Mouse (Mus musculus): ENCODE measurements around the gene Cebpa. TPM values are rescaled to one million over a fixed set of nuclear protein-coding genes. Genes with fewer than 3 reads are reported as not detected.

The Cebpa gene
- polyA plus RNA-seq, 1 experiment from 2014 or later = 0.59 TPM

DNA sequence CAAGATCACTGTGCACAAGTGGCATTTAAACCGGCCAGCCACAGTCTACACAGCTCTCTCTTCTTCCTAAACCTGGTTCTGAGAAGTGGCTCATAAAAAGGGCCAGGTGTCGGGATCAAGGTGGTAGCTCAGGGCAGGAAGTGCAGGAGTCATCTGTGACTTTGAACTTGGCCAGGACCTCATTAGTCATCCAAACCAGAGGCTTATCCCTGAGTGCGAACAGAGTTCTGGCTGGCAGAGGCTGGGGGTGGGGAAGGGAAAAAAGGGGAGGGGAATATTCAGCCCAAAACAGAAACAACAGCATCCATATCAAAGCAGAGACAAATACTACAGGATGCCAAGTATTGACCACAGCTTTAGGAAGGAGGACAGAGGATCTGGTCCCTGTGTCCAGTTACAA is 11.5 kb upstream of the Cebpa start:
- H3K9me3 ChIP-seq = no peaks in the 10 kb centered on the region
- H3K9ac ChIP-seq = no peak overlapping the region
- H3K27me3 ChIP-seq (replicated peaks) = no peaks in the 10 kb centered on the region
- no peak overlapping the region for H3K27ac ChIP-seq
- no peaks in the 10 kb centered on the region for H3K4me1 ChIP-seq
- no peak for ATAC-seq (replicated peaks)
- no peaks in the 10 kb centered on the region for H3K36me3 ChIP-seq (replicated peaks)
- 48% methylated on average over 3 of the region's 3 CpGs for WGBS
- no peak overlapping the region for H3K4me3 ChIP-seq
- H3K4me2 ChIP-seq = no peak overlapping the region

DNA sequence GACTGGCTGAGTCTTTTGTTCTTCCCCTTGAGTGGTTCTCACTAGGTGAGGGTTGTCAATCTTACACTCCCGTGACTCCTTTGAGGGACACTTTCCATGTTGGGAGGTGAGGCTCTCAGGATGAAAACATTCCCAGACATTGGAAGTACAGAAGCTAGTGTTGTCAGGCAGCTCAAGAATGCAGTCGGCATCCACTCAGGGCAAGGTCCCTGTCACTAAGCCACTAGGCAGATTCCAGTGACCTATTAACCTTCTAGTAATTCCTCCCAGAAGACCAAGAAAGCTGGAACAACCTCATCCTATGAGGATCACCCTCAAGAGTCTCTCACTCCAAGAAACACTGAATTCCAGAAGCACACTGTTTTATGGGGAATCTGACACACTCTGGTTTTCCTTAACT is 11.0 kb upstream of the Cebpa start:
- H3K9ac ChIP-seq = no peak overlapping the region
- H3K9me3 ChIP-seq = no peaks in the 10 kb centered on the region
- H3K4me2 ChIP-seq = no peak overlapping the region
- H3K4me3 ChIP-seq = no peak overlapping the region
- WGBS = 18% methylated on average over 2 of the region's 2 CpGs
- H3K27ac ChIP-seq = no peak overlapping the region
- no peaks in the 10 kb centered on the region for H3K4me1 ChIP-seq
- no peaks in the 10 kb centered on the region for H3K36me3 ChIP-seq (replicated peaks)
- H3K27me3 ChIP-seq (replicated peaks) = no peaks in the 10 kb centered on the region
- no peak for ATAC-seq (replicated peaks)

- Histone ChIP-seq H3K27me3 (replicated peaks) (no peaks in the 10 kb centered on the region), H3K4me2 (no peak overlapping the region), H3K4me3 (no peak overlapping the region), H3K27ac (no peak overlapping the region), H3K36me3 (replicated peaks) (no peaks in the 10 kb centered on the region), H3K4me1 (no peaks in the 10 kb centered on the region), H3K9ac (no peak overlapping the region), H3K9me3 (no peaks in the 10 kb centered on the region)
- ATAC-seq (replicated peaks) = no peak
- WGBS = 58% methylated on average over 6 of the region's 6 CpGs
Measured at GRCm38 (mm10) chr7:35108663-35109062, 10.4 kb upstream of the Cebpa start.

GRCm38 (mm10) chr7:35113136-35113535 is 6.0 kb upstream of the Cebpa start:
- Histone ChIP-seq H3K27me3 (replicated peaks) (peaks cover 30% of the 10 kb centered on the region), H3K9me3 (no peaks in the 10 kb centered on the region), H3K27ac (no peak overlapping the region), H3K36me3 (replicated peaks) (no peaks in the 10 kb centered on the region), H3K9ac (no peak overlapping the region), H3K4me3 (no peak overlapping the region), H3K4me2 (no peak overlapping the region), H3K4me1 (peaks cover 8% of the 10 kb centered on the region)
- ATAC-seq (replicated peaks) = no peak
- 59% methylated on average over 4 of the region's 4 CpGs for WGBS

DNA sequence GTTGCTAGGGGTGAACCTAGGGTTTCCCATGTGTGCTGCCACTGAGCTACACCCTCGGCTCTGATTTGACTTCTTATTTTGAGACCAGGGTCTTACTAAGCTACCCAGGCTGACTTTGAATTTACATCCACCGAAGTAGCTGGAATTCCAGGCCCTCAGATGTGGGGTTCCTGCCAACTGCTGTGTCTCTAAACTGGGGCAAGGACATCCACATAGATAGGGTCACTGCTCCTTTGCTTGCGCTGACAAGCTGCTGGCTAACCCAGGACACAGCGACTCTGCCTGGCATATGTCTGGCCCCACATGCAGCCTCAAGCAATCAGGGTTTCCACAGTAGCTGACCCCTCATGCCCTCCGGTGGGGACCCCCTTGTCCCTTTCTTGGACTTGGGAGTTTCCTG is 5.4 kb upstream of the Cebpa start:
- no peaks in the 10 kb centered on the region for H3K9me3 ChIP-seq
- peaks cover 14% of the 10 kb centered on the region for H3K4me1 ChIP-seq
- H3K27me3 ChIP-seq (replicated peaks) = peaks cover 32% of the 10 kb centered on the region
- H3K9ac ChIP-seq = no peak overlapping the region
- no peak for ATAC-seq (replicated peaks)
- H3K4me3 ChIP-seq = no peak overlapping the region
- no peak overlapping the region for H3K4me2 ChIP-seq
- no peaks in the 10 kb centered on the region for H3K36me3 ChIP-seq (replicated peaks)
- no peak overlapping the region for H3K27ac ChIP-seq
- 80% methylated on average over 5 of the region's 5 CpGs for WGBS

GRCm38 (mm10) chr7:35116524-35116923 is 2.6 kb upstream of the Cebpa start:
- H3K4me2 ChIP-seq = no peak overlapping the region
- no peak overlapping the region for H3K4me3 ChIP-seq
- no peak overlapping the region for H3K9ac ChIP-seq
- no peak for ATAC-seq (replicated peaks)
- no peak overlapping the region for H3K27ac ChIP-seq
- peaks cover 33% of the 10 kb centered on the region for H3K4me1 ChIP-seq
- H3K27me3 ChIP-seq (replicated peaks) = peaks cover 57% of the 10 kb centered on the region
- WGBS = 61% methylated on average over 3 of the region's 3 CpGs
- no peaks in the 10 kb centered on the region for H3K36me3 ChIP-seq (replicated peaks)
- H3K9me3 ChIP-seq = no peaks in the 10 kb centered on the region

- no peak for ATAC-seq (replicated peaks)
- Histone ChIP-seq H3K27ac (no peak overlapping the region), H3K36me3 (replicated peaks) (no peaks in the 10 kb centered on the region), H3K4me1 (peaks cover 33% of the 10 kb centered on the region), H3K9ac (no peak overlapping the region), H3K4me2 (no peak overlapping the region), H3K27me3 (replicated peaks) (peaks cover 62% of the 10 kb centered on the region), H3K9me3 (no peaks in the 10 kb centered on the region), H3K4me3 (no peak overlapping the region)
- 34% methylated on average over 5 of the region's 5 CpGs for WGBS
Measured at GRCm38 (mm10) chr7:35117052-35117451, 2.0 kb upstream of the Cebpa start.

DNA sequence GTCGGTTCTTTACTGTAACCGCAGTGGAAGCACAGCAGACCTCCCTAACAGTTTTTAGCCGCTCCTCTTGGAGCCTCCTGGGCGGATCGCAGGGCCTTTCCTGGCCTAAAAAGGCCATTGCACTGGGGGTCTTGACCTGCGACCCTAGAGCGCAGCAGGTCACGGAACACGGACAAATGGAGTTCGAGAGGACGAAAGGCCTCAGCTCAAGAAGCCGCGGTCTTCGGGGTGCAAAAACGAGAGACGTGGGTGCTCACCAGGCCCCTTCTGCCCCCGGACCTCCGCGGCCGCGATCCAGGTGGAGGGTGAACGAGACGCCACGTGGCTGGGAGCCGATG is 1.4 kb upstream of the Cebpa start:
- Histone ChIP-seq H3K9ac (peak overlapping the region; percentile 52), H3K4me3 (peak overlapping the region; percentile 60), H3K4me1 (peaks cover 33% of the 10 kb centered on the region), H3K36me3 (replicated peaks) (no peaks in the 10 kb centered on the region), H3K27me3 (replicated peaks) (peaks cover 69% of the 10 kb centered on the region), H3K27ac (no peak overlapping the region), H3K4me2 (peak overlapping the region; percentile 100), H3K9me3 (no peaks in the 10 kb centered on the region)
- WGBS = 1% methylated on average over 25 of the region's 25 CpGs
- ATAC-seq (replicated peaks) = no peak

DNA sequence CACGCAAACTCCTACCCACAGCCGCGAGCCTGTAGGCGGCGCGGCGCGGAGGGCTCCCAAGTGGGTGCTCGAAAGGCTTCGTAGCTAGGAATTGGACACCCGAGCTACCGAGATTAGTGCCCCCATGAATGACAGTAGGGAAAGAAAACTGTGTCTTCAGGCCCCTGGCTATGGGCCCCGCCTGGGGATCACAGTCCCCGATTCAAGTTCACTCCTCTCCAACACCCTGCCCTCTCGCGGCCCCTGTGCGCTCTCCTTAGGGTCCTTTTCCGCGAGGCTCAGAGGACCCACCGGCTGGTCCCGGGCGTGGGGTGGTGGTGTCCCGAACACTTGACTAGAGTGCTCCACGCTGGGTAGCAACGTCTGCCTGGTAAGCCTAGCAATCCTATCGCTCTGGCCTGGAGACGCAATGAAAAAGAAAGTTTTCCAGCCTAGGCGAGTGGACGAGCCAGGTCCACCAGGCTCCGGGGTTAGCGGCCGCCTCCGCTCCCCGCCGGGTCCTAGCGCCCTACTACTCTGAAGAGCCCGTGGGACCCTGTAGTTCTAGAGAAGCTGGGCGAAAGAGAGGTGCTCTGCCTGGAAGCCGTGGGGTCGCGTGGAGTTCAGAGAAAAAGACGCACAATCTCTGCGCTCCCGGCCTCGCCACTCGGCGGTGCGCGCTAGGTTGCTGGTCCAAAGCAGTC is 853 bp upstream of the Cebpa start:
- H3K9me3 ChIP-seq = no peaks in the 10 kb centered on the region
- H3K9ac ChIP-seq = peak overlapping the region; percentile 52
- H3K4me2 ChIP-seq = peak overlapping the region; percentile 100
- H3K4me1 ChIP-seq = peaks cover 33% of the 10 kb centered on the region
- peaks cover 70% of the 10 kb centered on the region for H3K27me3 ChIP-seq (replicated peaks)
- under 1% methylated on average over 49 of the region's 49 CpGs for WGBS
- no peaks in the 10 kb centered on the region for H3K36me3 ChIP-seq (replicated peaks)
- H3K27ac ChIP-seq = no peak overlapping the region; the same call in none of the 2 replicates
- peak; percentile 73 for ATAC-seq (replicated peaks)
- H3K4me3 ChIP-seq = peak overlapping the region; percentile 60

GRCm38 (mm10) chr7:35119506-35120145 is 533 bp downstream of the Cebpa start:
- H3K9ac ChIP-seq = peak overlapping the region; percentile 52; the same call in 1 of the 2 replicates
- peaks cover 67% of the 10 kb centered on the region for H3K27me3 ChIP-seq (replicated peaks)
- peak overlapping the region; percentile 100 for H3K4me2 ChIP-seq
- peaks cover 33% of the 10 kb centered on the region for H3K4me1 ChIP-seq
- H3K27ac ChIP-seq = no peak overlapping the region
- under 1% methylated on average over 83 of the region's 83 CpGs for WGBS
- ATAC-seq (replicated peaks) = peak; percentile 37
- peak overlapping the region; percentile 60 for H3K4me3 ChIP-seq
- no peaks in the 10 kb centered on the region for H3K9me3 ChIP-seq
- no peaks in the 10 kb centered on the region for H3K36me3 ChIP-seq (replicated peaks)

DNA sequence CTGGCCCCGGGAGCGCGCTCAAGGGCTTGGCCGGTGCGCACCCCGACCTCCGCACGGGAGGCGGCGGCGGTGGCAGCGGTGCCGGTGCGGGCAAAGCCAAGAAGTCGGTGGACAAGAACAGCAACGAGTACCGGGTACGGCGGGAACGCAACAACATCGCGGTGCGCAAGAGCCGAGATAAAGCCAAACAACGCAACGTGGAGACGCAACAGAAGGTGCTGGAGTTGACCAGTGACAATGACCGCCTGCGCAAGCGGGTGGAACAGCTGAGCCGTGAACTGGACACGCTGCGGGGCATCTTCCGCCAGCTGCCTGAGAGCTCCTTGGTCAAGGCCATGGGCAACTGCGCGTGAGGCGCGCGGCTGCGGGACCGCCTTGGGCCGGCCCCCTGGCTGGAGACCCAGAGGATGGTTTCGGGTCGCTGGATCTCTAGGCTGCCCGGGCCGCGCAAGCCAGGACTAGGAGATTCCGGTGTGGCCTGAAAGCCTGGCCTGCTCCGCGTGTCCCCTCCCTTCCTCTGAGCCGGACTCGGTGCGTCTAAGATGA is 1.1 kb downstream of the Cebpa start:
- no peak for ATAC-seq (replicated peaks)
- under 1% methylated on average over 53 of the region's 53 CpGs for WGBS
- Histone ChIP-seq H3K27me3 (replicated peaks) (peaks cover 67% of the 10 kb centered on the region), H3K36me3 (replicated peaks) (no peaks in the 10 kb centered on the region), H3K4me3 (peak overlapping the region; percentile 60), H3K4me2 (peak overlapping the region; percentile 100), H3K4me1 (peaks cover 33% of the 10 kb centered on the region), H3K9ac (peak overlapping the region; percentile 52; the same call in 1 of the 2 replicates), H3K9me3 (no peaks in the 10 kb centered on the region), H3K27ac (no peak overlapping the region)

GRCm38 (mm10) chr7:35121150-35121549 is 2.1 kb downstream of the Cebpa start:
- WGBS = 36% methylated on average over 8 of the region's 8 CpGs
- H3K27me3 ChIP-seq (replicated peaks) = peaks cover 61% of the 10 kb centered on the region
- no peaks in the 10 kb centered on the region for H3K36me3 ChIP-seq (replicated peaks)
- H3K9me3 ChIP-seq = no peaks in the 10 kb centered on the region
- H3K4me2 ChIP-seq = no peak overlapping the region
- H3K4me1 ChIP-seq = peaks cover 33% of the 10 kb centered on the region
- H3K4me3 ChIP-seq = no peak overlapping the region; the same call in 1 of the 2 replicates
- H3K27ac ChIP-seq = no peak overlapping the region
- H3K9ac ChIP-seq = no peak overlapping the region
- no peak for ATAC-seq (replicated peaks)
